Mouse (Mus musculus): ENCODE measurements at regions not wholly inside any gene's neighbourhood (a gene's known extent, or its start where the extent isn't known, plus 50 kb on each side); places are given as distances from the start of the nearest gene placed in this dataset.
"Not testable (repeated sequence)": the region's sequence is repeated elsewhere in the genome, so short reads cannot be mapped to it uniquely, and the experiment has no call there.

- Histone ChIP-seq H3K4me1 (replicated peaks) (no peaks in the 10 kb centered on the region), H3K9ac (no peak overlapping the region), H3K4me3 (replicated peaks) (no peak overlapping the region), H3K36me3 (replicated peaks) (no peaks in the 10 kb centered on the region), H3K27ac (replicated peaks) (no peak overlapping the region), H3K4me2 (no peak overlapping the region), H3K9me3 (replicated peaks) (no peaks in the 10 kb centered on the region), H3K27me3 (no peaks in the 10 kb centered on the region)
- WGBS (ENCODE audit: insufficient replicate concordance) = 48% methylated on average over 1 of the region's 1 CpGs
- no peak for ATAC-seq (ENCODE audit: insufficient read depth)
Measured at GRCm38 (mm10) chr9:33152186-33152585, 516.2 kb downstream of the Ets1 start.

DNA sequence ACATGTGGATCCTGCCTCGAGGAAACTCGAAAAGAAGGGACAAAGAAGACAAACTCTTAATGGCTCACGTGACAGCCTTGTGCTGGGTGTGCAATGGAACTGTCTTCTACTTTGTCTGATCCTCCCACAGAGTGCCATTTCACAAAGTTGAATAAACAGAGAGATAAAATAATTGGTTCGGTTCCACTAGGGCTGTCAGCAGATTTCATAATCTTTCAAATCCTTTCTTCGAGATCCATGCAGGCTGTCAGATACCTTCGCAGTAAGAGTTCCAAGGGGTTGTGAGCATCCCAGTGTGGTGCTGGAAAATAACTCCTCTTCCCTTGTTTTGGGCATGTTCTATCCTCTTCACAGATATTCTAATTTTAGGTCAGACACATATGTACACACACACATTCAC is 532.1 kb downstream of the Ets1 start:
- no peak overlapping the region for H3K9ac ChIP-seq
- no peak for ATAC-seq (ENCODE audit: insufficient read depth)
- no peaks in the 10 kb centered on the region for H3K9me3 ChIP-seq (replicated peaks)
- no peaks in the 10 kb centered on the region for H3K27me3 ChIP-seq
- H3K4me2 ChIP-seq = no peak overlapping the region
- no peak overlapping the region for H3K27ac ChIP-seq (replicated peaks)
- H3K4me3 ChIP-seq (replicated peaks) = no peak overlapping the region
- 56% methylated on average over 6 of the region's 6 CpGs for WGBS (ENCODE audit: insufficient replicate concordance)
- no peaks in the 10 kb centered on the region for H3K4me1 ChIP-seq (replicated peaks)
- H3K36me3 ChIP-seq (replicated peaks) = no peaks in the 10 kb centered on the region

DNA sequence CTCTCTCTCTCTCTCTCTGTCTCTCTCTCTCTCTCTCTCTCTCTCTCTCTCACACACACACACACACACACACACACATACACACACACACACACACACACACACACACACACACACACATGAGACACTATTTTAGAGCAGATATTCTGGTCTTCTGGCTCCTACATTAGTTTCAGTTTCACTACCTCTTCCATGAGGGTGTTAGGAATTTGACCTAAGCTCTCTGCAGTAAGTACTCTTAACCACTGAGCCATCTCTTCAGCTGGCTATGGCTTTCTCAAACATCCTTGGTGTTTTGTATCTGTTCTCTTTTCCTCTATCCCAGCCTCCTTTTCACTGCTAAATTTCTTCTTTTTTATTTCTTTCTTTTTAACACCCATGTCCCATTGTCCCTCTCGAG is 533.1 kb downstream of the Ets1 start:
- WGBS (ENCODE audit: insufficient replicate concordance) = 44% methylated on average over 1 of the region's 1 CpGs
- not testable (repeated sequence) for H3K9me3 ChIP-seq (replicated peaks); H3K27ac ChIP-seq (replicated peaks)

GRCm38 (mm10) chr9:33180066-33180465 is 544.0 kb downstream of the Ets1 start:
- Histone ChIP-seq H3K4me1 (replicated peaks) (no peaks in the 10 kb centered on the region), H3K4me3 (replicated peaks) (no peak overlapping the region), H3K9me3 (replicated peaks) (no peaks in the 10 kb centered on the region), H3K9ac (no peak overlapping the region), H3K4me2 (no peak overlapping the region), H3K36me3 (replicated peaks) (no peaks in the 10 kb centered on the region), H3K27me3 (no peaks in the 10 kb centered on the region), H3K27ac (replicated peaks) (no peak overlapping the region)
- no peak for ATAC-seq (ENCODE audit: insufficient read depth)

More for the DNA sequence above, 533.1 kb downstream of the Ets1 start:
- ATAC-seq (ENCODE audit: insufficient read depth); H3K4me3 ChIP-seq (replicated peaks); H3K27me3 ChIP-seq; H3K4me1 ChIP-seq (replicated peaks); H3K36me3 ChIP-seq (replicated peaks); H3K9ac ChIP-seq; H3K4me2 ChIP-seq: not testable (repeated sequence)

- Histone ChIP-seq H3K27me3 (no peaks in the 10 kb centered on the region), H3K4me1 (replicated peaks) (no peaks in the 10 kb centered on the region), H3K4me2 (no peak overlapping the region), H3K9me3 (replicated peaks) (no peaks in the 10 kb centered on the region), H3K27ac (replicated peaks) (no peak overlapping the region), H3K36me3 (replicated peaks) (no peaks in the 10 kb centered on the region), H3K9ac (no peak overlapping the region), H3K4me3 (replicated peaks) (no peak overlapping the region)
- whole genome bisulfite sequencing (ENCODE audit: insufficient replicate concordance) = 68% methylated on average over 3 of the region's 3 CpGs
- ATAC-seq (ENCODE audit: insufficient read depth) = no peak
Measured at GRCm38 (mm10) chr9:33187187-33187586, 551.2 kb downstream of the Ets1 start.

GRCm38 (mm10) chr9:33209083-33209482 is 573.1 kb downstream of the Ets1 start:
- Histone ChIP-seq H3K4me3 (replicated peaks) (no peak overlapping the region), H3K4me1 (replicated peaks) (no peaks in the 10 kb centered on the region), H3K27ac (replicated peaks) (no peak overlapping the region), H3K27me3 (no peaks in the 10 kb centered on the region), H3K4me2 (no peak overlapping the region), H3K9ac (no peak overlapping the region), H3K36me3 (replicated peaks) (no peaks in the 10 kb centered on the region), H3K9me3 (replicated peaks) (no peaks in the 10 kb centered on the region)
- 50% methylated on average over 2 of the region's 2 CpGs for WGBS (ENCODE audit: insufficient replicate concordance)
- ATAC-seq (ENCODE audit: insufficient read depth) = no peak

GRCm38 (mm10) chr9:33214523-33214922 is 578.5 kb downstream of the Ets1 start:
- Histone ChIP-seq H3K27ac (replicated peaks) (no peak overlapping the region), H3K27me3 (no peaks in the 10 kb centered on the region), H3K4me3 (replicated peaks) (no peak overlapping the region), H3K9ac (no peak overlapping the region), H3K36me3 (replicated peaks) (no peaks in the 10 kb centered on the region), H3K4me1 (replicated peaks) (no peaks in the 10 kb centered on the region), H3K4me2 (no peak overlapping the region), H3K9me3 (replicated peaks) (no peaks in the 10 kb centered on the region)
- 45% methylated on average over 1 of the region's 1 CpGs for WGBS (ENCODE audit: insufficient replicate concordance)
- no peak for ATAC-seq (ENCODE audit: insufficient read depth)

- H3K4me1 ChIP-seq (replicated peaks) = no peaks in the 10 kb centered on the region
- H3K27ac ChIP-seq (replicated peaks) = no peak overlapping the region
- no peak overlapping the region for H3K9ac ChIP-seq
- no peak overlapping the region for H3K4me3 ChIP-seq (replicated peaks)
- H3K27me3 ChIP-seq = no peaks in the 10 kb centered on the region
- H3K9me3 ChIP-seq (replicated peaks) = no peaks in the 10 kb centered on the region
- no peak overlapping the region for H3K4me2 ChIP-seq
- 68% methylated on average over 4 of the region's 4 CpGs for WGBS (ENCODE audit: insufficient replicate concordance)
- no peak for ATAC-seq (ENCODE audit: insufficient read depth)
- no peaks in the 10 kb centered on the region for H3K36me3 ChIP-seq (replicated peaks)
Measured at GRCm38 (mm10) chr9:33220981-33221380, 585.0 kb downstream of the Ets1 start.

DNA sequence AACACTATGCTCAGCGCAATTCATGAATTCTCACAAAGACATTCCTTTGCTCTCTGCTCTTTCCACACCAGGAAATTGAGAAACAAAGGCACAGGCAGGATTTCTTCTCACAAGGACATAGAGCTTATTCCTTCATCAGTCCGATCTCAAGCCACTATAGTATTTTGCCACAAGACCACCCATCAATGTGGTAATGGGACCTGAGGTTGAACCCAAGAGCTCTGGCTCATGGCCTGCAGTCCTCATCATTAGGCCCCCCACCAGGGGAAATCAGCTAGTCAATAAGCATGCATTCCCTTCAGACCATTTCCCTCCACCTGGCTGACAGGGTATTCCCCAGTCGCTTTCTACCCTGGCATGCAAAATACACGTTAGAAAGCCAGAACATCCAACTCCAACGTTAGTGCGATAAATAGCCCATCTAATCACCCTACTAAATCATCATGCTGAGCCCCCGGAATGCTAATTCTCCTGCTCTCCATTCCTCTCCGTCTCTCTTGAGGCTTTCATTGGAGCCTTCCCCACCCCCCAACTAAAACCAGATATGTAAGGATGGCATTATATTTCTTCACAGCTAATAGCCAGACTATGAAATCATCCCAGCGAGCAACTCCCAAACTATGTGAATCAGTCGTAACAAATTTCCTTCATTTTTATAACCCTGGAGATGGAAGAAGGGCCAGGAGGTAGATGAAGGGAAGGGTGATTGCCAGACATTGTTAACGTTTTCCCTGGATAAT is 586.2 kb downstream of the Ets1 start:
- no peak overlapping the region for H3K4me2 ChIP-seq
- H3K9me3 ChIP-seq (replicated peaks) = no peaks in the 10 kb centered on the region
- ATAC-seq (ENCODE audit: insufficient read depth) = no peak

GRCm38 (mm10) chr9:33233699-33234131 is 597.7 kb downstream of the Ets1 start:
- no peaks in the 10 kb centered on the region for H3K9me3 ChIP-seq (replicated peaks)
- no peak for ATAC-seq (ENCODE audit: insufficient read depth)
- no peak overlapping the region for H3K4me2 ChIP-seq
- no peaks in the 10 kb centered on the region for H3K27me3 ChIP-seq
- WGBS (ENCODE audit: insufficient replicate concordance) = 39% methylated on average over 9 of the region's 9 CpGs
- H3K4me1 ChIP-seq (replicated peaks) = no peaks in the 10 kb centered on the region
- H3K27ac ChIP-seq (replicated peaks) = no peak overlapping the region
- H3K9ac ChIP-seq = no peak overlapping the region
- H3K4me3 ChIP-seq (replicated peaks) = no peak overlapping the region
- H3K36me3 ChIP-seq (replicated peaks) = no peaks in the 10 kb centered on the region

More for the DNA sequence above, 586.2 kb downstream of the Ets1 start:
- 66% methylated on average over 11 of the region's 11 CpGs for WGBS (ENCODE audit: insufficient replicate concordance)
- Histone ChIP-seq H3K4me3 (replicated peaks) (no peak overlapping the region), H3K27ac (replicated peaks) (no peak overlapping the region), H3K9ac (no peak overlapping the region), H3K4me1 (replicated peaks) (no peaks in the 10 kb centered on the region), H3K36me3 (replicated peaks) (no peaks in the 10 kb centered on the region), H3K27me3 (no peaks in the 10 kb centered on the region)

GRCm38 (mm10) chr9:33238190-33238589 is 602.2 kb downstream of the Ets1 start:
- no peak for ATAC-seq (ENCODE audit: insufficient read depth)
- WGBS (ENCODE audit: insufficient replicate concordance) = 63% methylated on average over 2 of the region's 2 CpGs
- no peaks in the 10 kb centered on the region for H3K4me1 ChIP-seq (replicated peaks)

DNA sequence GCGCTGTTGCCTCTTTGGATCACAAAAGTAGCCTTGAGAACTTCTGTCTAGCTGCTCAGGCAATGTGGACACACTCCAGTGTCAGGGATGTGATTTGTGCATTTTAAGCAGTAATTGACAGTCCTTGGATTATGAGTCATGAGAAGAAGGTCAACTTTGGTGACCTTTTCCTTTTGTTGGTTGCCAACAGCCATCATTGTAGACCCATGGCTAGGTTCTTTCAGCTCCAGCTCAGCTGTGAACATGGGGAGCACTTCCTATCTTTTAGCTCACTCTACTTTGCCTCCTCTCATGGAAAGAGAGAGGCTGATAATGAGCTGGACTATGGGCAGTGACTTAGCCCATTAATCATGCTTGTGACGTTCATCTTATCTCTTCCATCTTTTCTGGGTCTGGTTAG is 602.8 kb downstream of the Ets1 start:
- H3K9ac ChIP-seq = no peak overlapping the region
- 48% methylated on average over 2 of the region's 2 CpGs for WGBS (ENCODE audit: insufficient replicate concordance)

More at GRCm38 (mm10) chr9:33238190-33238589, 602.2 kb downstream of the Ets1 start:
- H3K36me3 ChIP-seq (replicated peaks) = no peaks in the 10 kb centered on the region
- no peaks in the 10 kb centered on the region for H3K27me3 ChIP-seq
- H3K4me3 ChIP-seq (replicated peaks) = no peak overlapping the region
- no peak overlapping the region for H3K4me2 ChIP-seq
- H3K27ac ChIP-seq (replicated peaks) = no peak overlapping the region
- no peaks in the 10 kb centered on the region for H3K9me3 ChIP-seq (replicated peaks)
- H3K9ac ChIP-seq = no peak overlapping the region

More for the DNA sequence above, 602.8 kb downstream of the Ets1 start:
- Histone ChIP-seq H3K4me3 (replicated peaks) (no peak overlapping the region), H3K4me1 (replicated peaks) (no peaks in the 10 kb centered on the region), H3K27me3 (no peaks in the 10 kb centered on the region), H3K27ac (replicated peaks) (no peak overlapping the region), H3K36me3 (replicated peaks) (no peaks in the 10 kb centered on the region), H3K9me3 (replicated peaks) (no peaks in the 10 kb centered on the region), H3K4me2 (no peak overlapping the region)
- no peak for ATAC-seq (ENCODE audit: insufficient read depth)
